Mouse (Mus musculus) erythroblast, embryonic 14.5 days (primary cell): ENCODE measurements at regions not wholly inside any gene's neighbourhood (a gene's known extent, or its start where the extent isn't known, plus 50 kb on each side); places are given as distances from the start of the nearest gene placed in this dataset.

Experiments used
- H3K27me3 ChIP-seq: 2 replicates; pipeline ENCODE4 v1.6.1; 2012; ENCODE audit warnings: inconsistent platforms; ENCODE audit not compliant: control insufficient read depth
- H3K36me3 ChIP-seq: 2 replicates; pipeline ENCODE4 v1.6.1; 2012; ENCODE audit warnings: mild to moderate bottlenecking, inconsistent platforms; ENCODE audit not compliant: control insufficient read depth
- H3K4me1 ChIP-seq: 2 replicates; pipeline ENCODE4 v1.6.1; 2012; ENCODE audit warnings: inconsistent platforms; ENCODE audit not compliant: control insufficient read depth
- H3K4me3 ChIP-seq: replicated peaks from 2 replicates; pipeline ENCODE3; 2012; ENCODE audit warnings: moderate library complexity, mild to moderate bottlenecking, inconsistent platforms
- H3K9me3 ChIP-seq: 2 replicates; pipeline ENCODE4 v1.6.1; 2012; ENCODE audit warnings: low read length, inconsistent platforms, mixed read lengths; ENCODE audit not compliant: control insufficient read depth
- GATA1 ChIP-seq: IDR thresholded peaks from 2 replicates; pipeline ENCODE4 v1.6.1; 2012; ENCODE audit warnings: low read length, inconsistent platforms, mixed read lengths
- TAL1 ChIP-seq: IDR thresholded peaks from 3 replicates; pipeline ENCODE4 v1.6.1; 2012; ENCODE audit warnings: low read length, inconsistent platforms, mixed read lengths

DNA sequence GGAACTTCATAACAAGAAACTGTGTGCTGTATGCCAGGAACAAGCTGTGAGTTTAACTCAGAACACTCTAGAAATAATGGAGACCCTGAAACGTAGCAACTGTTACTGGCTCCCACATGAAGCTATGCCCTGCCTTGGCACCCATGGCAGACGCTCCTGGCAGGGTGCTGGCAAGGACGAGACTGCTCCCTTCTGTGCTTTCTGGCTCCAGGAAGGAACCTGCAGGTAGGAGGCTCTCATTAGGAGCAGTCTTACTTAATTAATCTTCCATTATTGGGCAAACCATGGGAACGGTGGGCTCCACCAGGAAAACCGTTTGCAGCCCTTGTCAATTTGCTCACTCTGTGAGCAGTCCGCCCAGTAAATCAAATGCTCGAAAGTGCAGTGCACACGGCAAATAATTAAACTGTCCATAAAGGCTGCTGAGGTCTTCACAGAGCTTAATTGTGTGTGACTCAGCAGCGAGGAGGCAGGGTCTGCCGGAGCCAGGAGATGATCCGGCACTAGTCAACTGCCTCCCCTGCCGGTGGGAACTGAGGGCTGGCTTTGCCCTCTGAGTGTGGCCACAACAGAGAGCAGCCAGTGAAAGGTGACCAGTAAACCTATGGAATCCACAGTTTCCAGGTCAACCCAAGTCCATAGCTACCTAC, 285.2 kb upstream of the Zdhhc25 start:
- no peak for TF ChIP-seq TAL1
- TF ChIP-seq GATA1, result no peak
- Histone ChIP-seq H3K27me3 (no peaks in the 10 kb centered on the region), H3K4me3 (no peak overlapping the region), H3K9me3 (peaks cover 13% of the 10 kb centered on the region), H3K4me1 (no peaks in the 10 kb centered on the region), H3K36me3 (no peaks in the 10 kb centered on the region)

GRCm38 (mm10) chr15:88318048-88318447, 282.1 kb upstream of the Zdhhc25 start:
- H3K9me3 ChIP-seq, result peaks cover 4% of the 10 kb centered on the region; the same call in 1 of the 2 replicates
- no peak for TF ChIP-seq GATA1
- TF ChIP-seq TAL1, result no peak
- H3K4me3 ChIP-seq, result no peak overlapping the region
- no peaks in the 10 kb centered on the region for H3K4me1 ChIP-seq
- no peaks in the 10 kb centered on the region for H3K27me3 ChIP-seq
- no peaks in the 10 kb centered on the region for H3K36me3 ChIP-seq

DNA sequence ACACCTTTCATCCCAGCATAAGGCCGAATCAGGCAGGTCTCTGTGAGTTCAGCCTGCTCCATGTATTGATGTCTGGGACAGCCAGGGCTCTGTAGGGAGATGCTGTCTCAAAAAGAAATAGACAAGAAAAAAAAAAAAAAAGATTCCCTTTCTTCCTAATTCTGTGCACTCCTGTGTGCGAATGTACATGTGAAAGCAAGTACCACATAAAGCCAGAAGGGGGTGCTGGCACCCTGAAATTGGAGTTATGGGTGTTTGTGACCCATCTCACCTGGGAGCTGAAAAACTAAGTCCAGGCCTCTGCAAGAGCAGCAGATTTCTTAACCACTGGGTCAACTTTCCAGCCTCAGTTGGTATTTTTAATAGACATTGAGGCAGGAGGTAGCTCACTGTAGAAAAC, 280.6 kb upstream of the Zdhhc25 start:
- Histone ChIP-seq H3K9me3 (peaks cover 11% of the 10 kb centered on the region; the same call in 1 of the 2 replicates), H3K4me3 (no peak overlapping the region), H3K4me1 (no peaks in the 10 kb centered on the region), H3K36me3 (no peaks in the 10 kb centered on the region), H3K27me3 (no peaks in the 10 kb centered on the region)
- TF ChIP-seq GATA1 (no peak), TAL1 (no peak)

DNA sequence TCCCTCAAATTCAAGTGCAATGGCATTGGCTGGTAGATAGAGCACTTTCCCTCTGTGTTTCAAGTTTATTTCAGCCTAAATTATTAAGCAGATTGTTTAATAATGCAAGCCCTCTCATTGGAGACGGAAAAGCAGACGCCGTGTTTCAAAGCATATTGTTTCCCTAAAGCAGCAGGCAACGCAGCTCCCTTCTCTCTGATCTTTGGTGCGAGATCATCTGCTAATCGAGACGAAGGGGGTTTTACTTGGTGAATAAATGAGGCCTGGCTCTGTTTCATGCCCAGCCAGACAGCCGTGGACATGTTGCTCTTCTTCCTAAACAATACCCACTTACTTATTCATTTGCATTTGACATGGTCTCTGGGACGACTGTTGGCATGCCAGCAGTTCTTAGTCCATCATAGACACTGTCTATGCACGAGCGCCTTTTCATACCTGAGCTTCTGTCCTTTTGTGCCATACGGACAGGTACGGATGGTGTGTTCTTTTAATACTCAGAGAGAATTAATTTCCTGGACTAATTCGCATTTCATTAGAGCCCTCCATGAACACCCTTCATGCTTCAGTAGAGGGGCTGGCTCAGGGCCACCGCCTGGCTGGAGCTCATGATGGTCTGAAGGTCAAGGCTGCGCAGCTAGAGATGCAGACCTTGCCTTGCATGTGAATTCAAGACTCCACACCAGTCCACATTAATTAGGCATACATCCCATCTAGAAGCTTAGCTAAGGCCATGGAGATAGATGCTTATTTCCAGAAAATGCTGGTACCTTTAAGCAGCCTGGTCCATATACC, 276.3 kb upstream of the Zdhhc25 start:
- H3K4me3 ChIP-seq, result no peak overlapping the region
- no peaks in the 10 kb centered on the region for H3K36me3 ChIP-seq
- no peaks in the 10 kb centered on the region for H3K27me3 ChIP-seq
- peaks cover 20% of the 10 kb centered on the region for H3K9me3 ChIP-seq
- H3K4me1 ChIP-seq, result no peaks in the 10 kb centered on the region
- TF ChIP-seq TAL1 (no peak), GATA1 (no peak)

- Histone ChIP-seq H3K9me3 (peaks cover 25% of the 10 kb centered on the region), H3K27me3 (no peaks in the 10 kb centered on the region), H3K4me3 (no peak overlapping the region), H3K4me1 (no peaks in the 10 kb centered on the region), H3K36me3 (no peaks in the 10 kb centered on the region)
- no peak for TF ChIP-seq GATA1
- TF ChIP-seq TAL1, result no peak
Measured at GRCm38 (mm10) chr15:88325108-88325507, 275.0 kb upstream of the Zdhhc25 start.

- no peak for TF ChIP-seq GATA1
- no peak for TF ChIP-seq TAL1
- H3K4me3 ChIP-seq, result no peak overlapping the region
- H3K9me3 ChIP-seq, result peaks cover 45% of the 10 kb centered on the region
- H3K27me3 ChIP-seq, result no peaks in the 10 kb centered on the region
- H3K4me1 ChIP-seq, result no peaks in the 10 kb centered on the region
- H3K36me3 ChIP-seq, result no peaks in the 10 kb centered on the region
Measured at GRCm38 (mm10) chr15:88353206-88353605, 246.9 kb upstream of the Zdhhc25 start.

DNA sequence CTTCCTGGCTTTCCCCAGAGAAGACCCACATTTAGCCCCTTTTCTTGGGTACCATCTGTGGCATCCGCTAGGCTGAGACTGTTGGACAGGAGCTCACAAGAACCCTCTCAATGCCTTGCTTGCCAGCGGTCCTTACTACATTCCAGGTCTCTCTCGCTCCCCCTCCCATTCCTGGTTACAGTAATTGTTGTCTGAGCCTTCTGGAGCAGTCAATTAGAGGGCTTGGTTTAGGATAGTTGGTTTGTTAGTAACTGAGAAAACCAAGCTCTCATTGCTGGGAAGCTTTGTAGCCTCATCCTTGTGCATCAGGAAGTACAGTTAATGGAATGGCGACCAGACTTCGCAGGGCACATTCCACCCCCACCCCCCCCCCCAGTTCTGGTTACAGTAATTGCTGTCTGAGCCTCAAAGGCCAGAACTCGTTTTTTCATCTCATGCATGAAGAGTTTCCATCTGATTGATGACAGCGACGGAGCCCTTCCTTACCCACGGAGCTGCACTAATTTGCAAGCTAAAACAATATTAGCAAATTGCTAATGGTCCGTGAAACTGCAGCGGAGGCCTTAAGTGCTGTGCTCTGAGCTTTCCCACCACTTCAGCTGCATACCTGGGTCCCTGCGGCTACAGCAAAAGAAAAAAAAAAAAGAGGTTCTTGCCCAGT, 239.6 kb upstream of the Zdhhc25 start:
- Histone ChIP-seq H3K36me3 (no peaks in the 10 kb centered on the region), H3K9me3 (peaks cover 36% of the 10 kb centered on the region), H3K4me3 (no peak overlapping the region), H3K4me1 (no peaks in the 10 kb centered on the region), H3K27me3 (no peaks in the 10 kb centered on the region)
- no peak for TF ChIP-seq TAL1

GRCm38 (mm10) chr15:88361351-88361750, 238.8 kb upstream of the Zdhhc25 start:
- Histone ChIP-seq H3K9me3 (peaks cover 38% of the 10 kb centered on the region), H3K27me3 (no peaks in the 10 kb centered on the region), H3K4me1 (no peaks in the 10 kb centered on the region), H3K36me3 (no peaks in the 10 kb centered on the region), H3K4me3 (no peak overlapping the region)
- TF ChIP-seq TAL1, result no peak
- TF ChIP-seq GATA1, result no peak

GRCm38 (mm10) chr15:88362966-88363365, 237.1 kb upstream of the Zdhhc25 start:
- TF ChIP-seq GATA1 (no peak), TAL1 (no peak)
- Histone ChIP-seq H3K4me3 (no peak overlapping the region), H3K36me3 (no peaks in the 10 kb centered on the region), H3K9me3 (peaks cover 30% of the 10 kb centered on the region), H3K4me1 (no peaks in the 10 kb centered on the region), H3K27me3 (no peaks in the 10 kb centered on the region)
